Mouse (Mus musculus): ENCODE measurements at regions not wholly inside any gene's neighbourhood (a gene's known extent, or its start where the extent isn't known, plus 50 kb on each side); places are given as distances from the start of the nearest gene placed in this dataset.

DNA sequence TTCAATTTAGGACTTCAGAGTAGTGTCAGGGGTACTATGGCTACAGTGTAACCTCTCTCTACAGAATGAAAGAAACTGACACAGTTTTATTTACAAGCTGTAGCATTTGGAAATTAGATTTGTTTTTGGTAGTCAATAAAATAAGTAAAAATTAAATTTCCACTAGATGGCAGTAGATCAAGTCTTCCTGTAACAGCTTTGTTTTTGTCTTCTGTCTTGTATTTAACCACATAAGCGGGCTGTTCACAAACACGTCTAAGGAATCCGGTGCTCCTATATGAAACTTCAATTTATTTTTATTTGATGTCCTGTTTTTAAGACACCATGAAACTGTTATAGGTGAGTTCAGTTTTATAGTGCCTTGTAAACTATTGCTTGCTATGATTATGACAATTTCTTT, 238.8 kb downstream of the Usp25 start:
- no peak for ATAC-seq (replicated peaks)

GRCm38 (mm10) chr16:77251422-77251821, 237.9 kb downstream of the Usp25 start:
- 83% methylated on average over 3 of the region's 3 CpGs for WGBS
- no peak overlapping the region for H3K4me2 ChIP-seq (replicated peaks)
- peaks cover 8% of the 10 kb centered on the region; the same call in 1 of the 2 replicates for H3K36me3 ChIP-seq
- no peaks in the 10 kb centered on the region for H3K4me1 ChIP-seq
- ATAC-seq (replicated peaks), result no peak
- H3K27me3 ChIP-seq, result no peaks in the 10 kb centered on the region
- no peaks in the 10 kb centered on the region for H3K9me3 ChIP-seq
- H3K9ac ChIP-seq (replicated peaks), result no peak overlapping the region
- no peak overlapping the region for H3K4me3 ChIP-seq
- H3K27ac ChIP-seq (replicated peaks), result no peak overlapping the region

More for the DNA sequence above, 238.8 kb downstream of the Usp25 start:
- no peaks in the 10 kb centered on the region for H3K9me3 ChIP-seq
- no peaks in the 10 kb centered on the region for H3K4me1 ChIP-seq
- H3K9ac ChIP-seq (replicated peaks), result no peak overlapping the region
- H3K27ac ChIP-seq (replicated peaks), result no peak overlapping the region
- no peak overlapping the region for H3K4me3 ChIP-seq
- WGBS, result 20% methylated on average over 3 of the region's 3 CpGs
- peaks cover 8% of the 10 kb centered on the region; the same call in 1 of the 2 replicates for H3K36me3 ChIP-seq
- no peaks in the 10 kb centered on the region for H3K27me3 ChIP-seq
- H3K4me2 ChIP-seq (replicated peaks), result no peak overlapping the region

DNA sequence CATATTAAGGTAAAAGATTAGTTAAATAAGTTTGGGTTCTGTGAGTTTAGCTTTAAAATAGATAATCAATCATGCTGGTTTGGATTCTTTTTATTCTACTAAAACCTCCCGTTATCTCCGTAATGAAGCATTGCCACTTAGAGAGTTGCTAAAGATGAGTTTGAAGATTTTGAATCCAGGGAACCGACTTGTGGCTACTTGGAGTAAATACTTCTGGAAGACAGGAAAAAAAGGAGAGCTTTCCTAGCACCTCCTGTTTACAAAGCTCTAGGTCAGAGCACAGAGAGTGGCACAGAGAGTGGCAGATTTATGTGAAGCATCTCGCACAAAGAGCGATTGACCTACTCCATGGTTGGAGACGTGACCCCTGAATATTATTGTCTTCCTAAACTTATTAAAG, 227.4 kb downstream of the Usp25 start:
- H3K27ac ChIP-seq (replicated peaks), result 0 out of 2 replicates have a peak overlapping the region, but pooled peaks have one; percentile 29

GRCm38 (mm10) chr16:77239176-77239790, 225.8 kb downstream of the Usp25 start:
- Histone ChIP-seq H3K27ac (replicated peaks) (peak overlapping the region; percentile 98), H3K27me3 (no peaks in the 10 kb centered on the region), H3K4me3 (peak overlapping the region; percentile 35), H3K4me1 (peaks cover 36% of the 10 kb centered on the region), H3K4me2 (replicated peaks) (peak overlapping the region; percentile 56), H3K9ac (replicated peaks) (peak overlapping the region; percentile 54), H3K36me3 (no peaks in the 10 kb centered on the region), H3K9me3 (no peaks in the 10 kb centered on the region)
- 9% methylated on average over 9 of the region's 9 CpGs for WGBS
- no peak for ATAC-seq (replicated peaks)

More for the DNA sequence above, 227.4 kb downstream of the Usp25 start:
- Histone ChIP-seq H3K36me3 (no peaks in the 10 kb centered on the region), H3K4me1 (peaks cover 27% of the 10 kb centered on the region), H3K9ac (replicated peaks) (no peak overlapping the region), H3K4me3 (no peak overlapping the region), H3K4me2 (replicated peaks) (peak overlapping the region; percentile 22), H3K9me3 (no peaks in the 10 kb centered on the region), H3K27me3 (no peaks in the 10 kb centered on the region)
- 51% methylated on average over 6 of the region's 6 CpGs for WGBS
- ATAC-seq (replicated peaks), result no peak

- H3K9ac ChIP-seq (replicated peaks), result peak overlapping the region; percentile 54
- H3K27me3 ChIP-seq, result no peaks in the 10 kb centered on the region
- peak overlapping the region; percentile 56 for H3K4me2 ChIP-seq (replicated peaks)
- 8% methylated on average over 13 of the region's 13 CpGs for WGBS
- peak; percentile 27 for ATAC-seq (replicated peaks)
- no peaks in the 10 kb centered on the region for H3K36me3 ChIP-seq
- H3K4me1 ChIP-seq, result peaks cover 38% of the 10 kb centered on the region
- H3K9me3 ChIP-seq, result no peaks in the 10 kb centered on the region
- H3K4me3 ChIP-seq, result peak overlapping the region; percentile 35
- peak overlapping the region; percentile 98 for H3K27ac ChIP-seq (replicated peaks)
Observed at GRCm38 (mm10) chr16:77238358-77239175, 225.1 kb downstream of the Usp25 start.

GRCm38 (mm10) chr16:77237631-77238357, 224.3 kb downstream of the Usp25 start:
- Histone ChIP-seq H3K4me3 (peak overlapping the region; percentile 35), H3K27ac (replicated peaks) (peak overlapping the region; percentile 98), H3K27me3 (no peaks in the 10 kb centered on the region), H3K9me3 (no peaks in the 10 kb centered on the region), H3K9ac (replicated peaks) (peak overlapping the region; percentile 54), H3K4me1 (peaks cover 37% of the 10 kb centered on the region), H3K4me2 (replicated peaks) (peak overlapping the region; percentile 56), H3K36me3 (no peaks in the 10 kb centered on the region)
- peak; percentile 6; the same call in 1 of the 2 replicates for ATAC-seq (replicated peaks)
- 7% methylated on average over 7 of the region's 7 CpGs for WGBS

DNA sequence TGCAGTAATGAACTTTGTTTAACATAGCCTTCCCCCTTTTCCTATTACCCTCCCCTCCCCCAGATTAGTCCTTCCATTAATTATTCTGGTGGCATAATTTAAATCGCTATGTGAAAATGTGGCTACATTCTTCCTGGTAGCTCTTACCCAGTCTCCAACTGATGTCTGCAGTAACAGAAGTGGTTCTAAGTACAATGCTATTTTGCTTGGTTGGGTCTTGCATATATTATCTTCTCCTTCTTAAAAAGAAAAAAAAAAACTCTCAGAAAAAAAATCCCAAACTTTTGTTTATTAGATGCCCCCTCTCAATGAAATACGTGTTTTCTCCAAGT, 223.7 kb downstream of the Usp25 start:
- peak overlapping the region; percentile 54 for H3K9ac ChIP-seq (replicated peaks)
- ATAC-seq (replicated peaks), result no peak; the same call in 1 of the 2 replicates
- no peaks in the 10 kb centered on the region for H3K36me3 ChIP-seq
- H3K4me2 ChIP-seq (replicated peaks), result peak overlapping the region; percentile 56
- H3K27me3 ChIP-seq, result no peaks in the 10 kb centered on the region
- WGBS, result 7% methylated on average over 2 of the region's 2 CpGs
- peak overlapping the region; percentile 35 for H3K4me3 ChIP-seq
- peaks cover 37% of the 10 kb centered on the region for H3K4me1 ChIP-seq
- peak overlapping the region; percentile 98 for H3K27ac ChIP-seq (replicated peaks)
- no peaks in the 10 kb centered on the region for H3K9me3 ChIP-seq

DNA sequence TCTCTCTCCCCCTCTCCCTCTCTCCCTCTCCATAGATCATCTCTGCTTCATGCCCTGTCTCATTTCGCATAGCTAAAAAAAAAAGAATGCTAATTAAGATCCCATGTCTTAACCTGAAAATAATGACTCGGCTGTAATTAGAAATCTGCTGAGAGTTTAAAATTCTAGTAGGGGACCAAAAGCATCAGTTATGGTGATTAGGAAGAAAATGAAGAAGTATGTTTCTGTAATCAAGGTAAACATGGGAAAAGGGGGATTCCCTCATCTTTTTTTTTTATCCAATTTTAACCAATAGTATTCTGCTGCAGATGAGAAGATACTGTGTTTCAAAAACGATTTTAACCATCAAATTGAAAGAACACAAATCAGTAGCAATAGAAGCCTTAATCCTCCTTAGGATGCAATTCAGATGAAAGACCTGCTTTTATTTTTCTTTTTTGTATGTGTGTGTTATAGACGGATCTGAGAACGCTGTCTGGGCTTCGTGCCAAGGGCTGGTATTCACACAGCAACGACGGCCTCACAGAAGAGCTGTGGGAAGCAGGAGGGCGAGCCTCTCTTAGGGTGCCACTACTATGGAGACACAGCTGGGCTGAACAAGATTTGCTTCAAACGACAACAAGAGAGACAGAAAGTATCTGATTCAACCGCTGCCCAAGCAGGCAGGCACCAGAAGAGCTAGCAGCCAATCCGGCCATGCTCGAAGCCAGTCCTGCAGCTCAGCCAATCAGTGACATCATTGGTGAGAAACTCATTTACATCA, 223.2 kb downstream of the Usp25 start:
- H3K4me1 ChIP-seq, result peaks cover 37% of the 10 kb centered on the region
- no peaks in the 10 kb centered on the region for H3K27me3 ChIP-seq
- peak overlapping the region; percentile 56 for H3K4me2 ChIP-seq (replicated peaks)
- H3K9ac ChIP-seq (replicated peaks), result peak overlapping the region; percentile 54
- H3K9me3 ChIP-seq, result no peaks in the 10 kb centered on the region
- H3K36me3 ChIP-seq, result no peaks in the 10 kb centered on the region
- peak overlapping the region; percentile 98 for H3K27ac ChIP-seq (replicated peaks)
- WGBS, result 2% methylated on average over 13 of the region's 13 CpGs
- peak; percentile 92 for ATAC-seq (replicated peaks)
- peak overlapping the region; percentile 35 for H3K4me3 ChIP-seq

DNA sequence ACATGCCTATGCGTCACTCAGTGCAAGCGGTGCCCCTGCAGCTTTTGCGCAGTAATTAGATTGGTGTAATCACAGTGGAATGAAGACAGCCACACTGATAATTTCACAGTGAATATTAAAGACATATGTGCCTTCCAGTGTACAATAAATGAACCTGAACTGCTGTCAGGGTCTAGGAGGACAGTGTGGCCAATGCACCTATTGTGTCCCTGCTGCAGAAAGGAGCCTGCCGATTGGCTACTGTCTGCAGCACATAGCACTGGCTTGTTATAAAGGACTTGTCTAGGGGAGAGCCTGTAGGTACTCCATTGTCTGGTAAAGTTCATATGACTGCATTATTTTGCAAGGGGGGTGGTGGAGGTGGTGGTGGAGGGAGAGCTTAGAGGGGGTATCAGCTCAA, 222.5 kb downstream of the Usp25 start:
- H3K36me3 ChIP-seq, result no peaks in the 10 kb centered on the region
- H3K9ac ChIP-seq (replicated peaks), result peak overlapping the region; percentile 54
- peak overlapping the region; percentile 98 for H3K27ac ChIP-seq (replicated peaks)
- H3K27me3 ChIP-seq, result no peaks in the 10 kb centered on the region
- no peaks in the 10 kb centered on the region for H3K9me3 ChIP-seq
- peak; percentile 76 for ATAC-seq (replicated peaks)
- H3K4me2 ChIP-seq (replicated peaks), result peak overlapping the region; percentile 56
- peaks cover 32% of the 10 kb centered on the region for H3K4me1 ChIP-seq
- H3K4me3 ChIP-seq, result peak overlapping the region; percentile 35
- WGBS, result 6% methylated on average over 4 of the region's 4 CpGs

DNA sequence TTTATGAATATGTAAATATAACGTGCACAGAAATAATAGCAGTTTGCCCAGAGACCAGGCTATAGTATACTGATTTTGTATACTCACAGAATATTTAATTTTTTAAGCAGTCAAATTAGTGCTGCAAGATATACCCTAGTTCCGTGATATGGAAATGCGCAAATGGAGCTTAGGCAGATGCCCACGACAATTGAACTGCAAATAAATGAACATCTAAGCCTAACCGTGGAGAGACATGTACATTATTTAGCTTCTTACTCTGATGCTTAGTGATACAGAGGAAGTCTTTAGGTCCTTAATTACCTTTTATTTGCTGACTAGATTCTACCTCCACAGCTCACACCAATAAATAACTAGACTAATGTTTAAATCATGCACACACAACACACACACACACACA, 221.9 kb downstream of the Usp25 start:
- Histone ChIP-seq H3K36me3 (no peaks in the 10 kb centered on the region), H3K27me3 (no peaks in the 10 kb centered on the region), H3K4me1 (peaks cover 32% of the 10 kb centered on the region), H3K4me3 (peak overlapping the region; percentile 35), H3K27ac (replicated peaks) (peak overlapping the region; percentile 98), H3K9me3 (no peaks in the 10 kb centered on the region), H3K4me2 (replicated peaks) (peak overlapping the region; percentile 56), H3K9ac (replicated peaks) (peak overlapping the region; percentile 54)
- 22% methylated on average over 5 of the region's 5 CpGs for WGBS
- no peak for ATAC-seq (replicated peaks)

Measured in forebrain, embryonic 15.5 days (tissue).